Mouse (Mus musculus) kidney, postnatal 36 days (tissue): ENCODE measurements at regions not wholly inside any gene's neighbourhood (a gene's known extent, or its start where the extent isn't known, plus 50 kb on each side); places are given as distances from the start of the nearest gene placed in this dataset.
A peak's percentile ranks its signal among the peaks of the same experiment; 100 is the strongest.

Experiments used
- DNase-seq, 2 experiments: peaks; one replicate each; pipeline ENCODE4 v3.0.0; 2021 to 2022; ENCODE audit warnings: mixed read lengths in 2 of 2

DNA sequence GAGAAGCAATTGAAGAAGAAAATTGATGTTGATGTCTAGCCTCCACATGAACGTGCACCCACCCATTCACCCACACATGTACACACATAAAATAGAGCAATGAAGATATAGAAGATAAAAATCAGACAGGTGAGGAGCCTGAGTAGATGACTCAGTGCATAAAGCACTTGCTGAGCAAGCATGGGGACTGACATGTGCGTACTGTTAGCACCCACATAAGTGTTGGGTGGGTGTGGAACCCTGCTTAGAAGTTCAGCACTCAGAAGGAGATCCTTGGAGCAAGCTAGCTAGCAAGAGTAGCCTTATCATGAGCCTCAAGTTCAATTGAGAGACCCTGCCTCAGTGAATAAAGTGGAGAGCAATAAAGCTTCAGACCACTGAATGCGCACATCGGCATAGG is 305.7 kb upstream of the Adamts9 start:
- no peak for DNase-seq

GRCm38 (mm10) chr6:93246498-93247242 is 303.4 kb upstream of the Adamts9 start:
- DNase-seq = no peak

GRCm38 (mm10) chr6:93235550-93235949 is 292.3 kb upstream of the Adamts9 start:
- DNase-seq = no peak

DNA sequence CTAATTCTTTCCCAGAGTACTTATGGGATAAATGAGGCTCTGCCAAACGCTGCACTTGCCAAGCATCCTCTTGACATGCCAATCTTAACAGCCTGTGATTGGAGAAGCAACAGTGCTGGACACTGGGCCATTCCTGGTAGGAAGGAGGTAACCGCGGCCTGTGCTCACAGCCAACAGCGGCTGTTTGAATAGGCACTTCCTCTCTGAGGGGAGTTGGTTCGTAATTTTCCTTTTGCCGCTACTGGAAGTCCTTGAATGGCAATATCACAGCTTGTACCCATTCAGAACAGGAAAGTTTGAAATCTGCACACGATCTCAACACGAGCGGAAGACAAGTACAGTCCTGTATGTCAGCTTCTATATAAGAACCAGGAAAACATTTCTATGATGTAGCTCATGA is 289.3 kb upstream of the Adamts9 start:
- DNase-seq = peak; percentile 13 to 26

DNA sequence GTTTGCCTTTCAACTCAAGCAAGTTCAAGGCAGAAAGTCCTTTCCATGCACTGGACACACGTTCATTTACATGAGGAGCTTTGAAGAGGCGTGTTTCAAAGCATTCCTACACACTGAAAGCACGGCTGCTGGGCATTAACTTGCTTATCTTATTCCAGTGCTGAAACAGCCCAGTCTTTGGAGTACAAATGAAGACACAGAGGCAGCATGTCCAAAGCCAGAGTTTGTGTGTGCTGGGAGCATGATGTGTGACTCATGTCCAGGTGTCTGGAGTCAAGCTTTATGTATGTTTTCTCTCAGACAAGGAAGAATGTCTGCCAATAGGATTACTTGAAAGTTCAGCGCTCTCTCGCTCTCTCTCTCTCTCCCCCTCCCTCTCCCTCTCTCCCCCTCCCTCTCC is 287.2 kb upstream of the Adamts9 start:
- DNase-seq = no peak

DNA sequence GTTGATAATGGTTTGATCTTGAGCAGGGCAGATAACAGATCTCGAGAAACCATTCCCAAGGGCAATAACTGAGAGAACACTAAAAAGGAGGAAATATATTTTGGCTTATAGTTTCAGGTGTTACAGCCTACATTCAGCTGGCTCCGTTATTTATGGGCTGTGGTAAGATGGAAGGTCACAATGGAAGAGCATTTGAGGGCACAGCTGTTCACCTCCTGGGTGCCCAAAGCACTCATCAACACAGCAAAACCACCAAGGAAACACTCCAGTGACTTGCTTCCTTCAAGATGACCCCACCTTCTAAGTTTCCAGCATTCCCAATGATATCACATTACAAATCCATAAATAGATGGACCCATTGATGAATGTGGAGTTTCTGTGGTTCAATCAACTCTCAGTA is 286.0 kb upstream of the Adamts9 start:
- no peak for DNase-seq

DNA sequence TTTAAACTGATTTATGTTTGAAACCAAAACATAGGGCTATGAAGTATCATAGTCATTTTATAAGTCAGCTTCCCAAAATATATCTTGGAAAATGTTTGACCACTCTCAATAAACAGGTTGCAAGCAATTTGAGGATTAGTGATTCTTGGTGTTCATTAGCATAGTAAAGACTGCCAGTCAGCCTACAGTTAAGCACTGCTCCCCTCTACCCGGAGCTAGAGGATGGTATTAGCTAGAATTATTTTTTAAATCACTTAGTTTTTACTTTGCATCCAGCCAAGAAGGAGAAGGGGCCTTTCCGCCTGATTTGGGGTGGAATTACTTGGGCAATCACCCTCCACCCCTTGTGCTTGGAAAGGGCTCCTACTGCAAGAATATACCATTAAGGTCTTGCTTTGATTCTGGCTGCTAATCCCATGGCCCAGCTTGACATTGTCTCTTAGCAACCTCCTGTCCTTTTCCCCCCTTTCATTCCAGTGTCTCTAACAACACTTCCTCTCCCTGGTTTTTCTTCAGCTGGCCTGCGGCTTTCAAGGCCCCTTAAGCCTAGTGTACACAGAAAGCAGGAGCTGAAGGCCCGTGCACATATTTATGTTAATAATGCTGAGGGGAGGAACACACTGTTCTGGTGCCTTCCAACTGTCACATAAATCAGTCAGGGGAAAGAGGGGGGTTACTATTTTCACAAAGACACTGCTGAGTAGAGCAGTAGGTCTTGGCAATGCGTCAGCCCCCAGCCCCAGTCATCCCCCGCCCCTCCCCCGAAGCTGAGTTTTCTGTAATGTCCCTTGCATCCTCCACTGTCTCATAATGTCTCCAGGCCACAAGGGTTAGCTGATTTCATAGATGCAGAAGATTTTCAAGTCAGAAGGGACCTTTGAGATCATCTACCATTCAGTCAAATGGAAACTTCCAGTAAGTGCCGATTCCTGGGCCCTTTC is 280.6 kb upstream of the Adamts9 start:
- peak; percentile 8 to 52 for DNase-seq

DNA sequence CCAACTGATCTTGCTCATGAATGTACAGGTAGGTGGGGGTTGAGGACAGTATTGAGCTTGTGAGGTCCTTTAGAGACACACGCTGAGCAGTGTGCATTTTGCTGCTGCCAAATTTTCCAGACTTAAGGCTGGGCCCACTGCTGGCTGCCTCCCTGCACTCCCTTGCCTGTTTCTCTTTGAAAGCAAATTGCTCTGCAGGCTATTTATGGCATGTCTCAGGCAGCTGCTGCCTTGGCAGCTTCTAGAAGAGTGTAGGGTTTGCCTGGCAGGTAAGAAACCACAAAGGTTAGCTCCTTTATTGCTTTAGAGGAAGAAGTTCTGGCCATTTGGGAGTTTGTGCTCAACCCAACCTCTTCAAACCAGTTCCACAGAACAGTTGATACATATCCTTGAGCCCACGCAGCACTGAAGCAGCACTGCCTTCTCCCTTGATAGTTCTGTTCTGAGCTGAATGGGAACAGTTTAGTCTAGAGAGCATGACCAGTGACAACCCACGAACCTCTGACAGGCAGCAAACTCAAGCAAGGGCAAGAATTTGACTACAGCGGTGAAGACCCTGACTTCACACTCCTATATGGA is 274.8 kb upstream of the Adamts9 start:
- peak in 1 of 2 experiments; percentile 16 for DNase-seq

DNA sequence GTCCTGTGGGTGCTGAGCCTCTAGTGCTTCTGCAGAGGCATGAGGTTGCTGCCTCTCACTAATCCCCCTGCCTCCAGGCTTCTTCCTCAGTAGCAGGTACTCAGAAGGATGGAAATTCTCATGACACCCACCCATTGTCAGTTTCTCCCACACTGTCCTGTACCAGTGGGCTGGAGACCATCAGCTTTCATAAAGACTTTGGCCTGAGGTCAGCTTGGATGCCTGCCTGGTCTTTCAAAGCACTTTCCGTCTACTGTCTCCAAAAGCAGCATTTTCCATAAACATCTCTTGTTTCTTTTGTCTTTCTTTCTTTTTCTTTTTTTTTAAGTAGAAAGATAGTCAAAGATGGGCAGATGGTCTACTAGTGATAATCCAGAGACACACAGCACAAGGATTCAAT is 257.6 kb upstream of the Adamts9 start:
- no peak for DNase-seq

GRCm38 (mm10) chr6:93194741-93195140 is 251.4 kb upstream of the Adamts9 start:
- peak in 1 of 2 experiments; percentile 25 for DNase-seq

- no peak for DNase-seq
Measured at GRCm38 (mm10) chr6:93192980-93193379, 249.7 kb upstream of the Adamts9 start.

DNA sequence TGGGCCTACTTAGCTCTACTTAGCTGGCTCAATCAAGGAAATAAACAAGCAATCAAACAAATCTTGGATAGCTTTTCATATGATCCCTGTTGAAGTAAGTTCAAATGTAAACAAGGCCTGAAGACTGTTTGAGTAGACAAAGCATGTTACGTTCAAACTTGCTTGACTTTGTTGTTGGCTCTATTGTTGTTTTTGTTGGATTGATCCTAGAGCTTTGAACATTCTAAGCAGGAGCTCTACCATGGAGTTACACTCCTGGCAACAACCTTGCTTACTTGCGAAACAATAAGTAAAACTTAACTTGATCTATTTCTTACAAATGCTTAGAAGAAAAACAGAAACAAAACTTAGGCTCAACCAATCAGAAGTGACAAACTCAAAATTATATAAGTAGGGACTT is 247.7 kb upstream of the Adamts9 start:
- no peak for DNase-seq

GRCm38 (mm10) chr6:93168526-93168925 is 225.2 kb upstream of the Adamts9 start:
- DNase-seq = no peak

DNA sequence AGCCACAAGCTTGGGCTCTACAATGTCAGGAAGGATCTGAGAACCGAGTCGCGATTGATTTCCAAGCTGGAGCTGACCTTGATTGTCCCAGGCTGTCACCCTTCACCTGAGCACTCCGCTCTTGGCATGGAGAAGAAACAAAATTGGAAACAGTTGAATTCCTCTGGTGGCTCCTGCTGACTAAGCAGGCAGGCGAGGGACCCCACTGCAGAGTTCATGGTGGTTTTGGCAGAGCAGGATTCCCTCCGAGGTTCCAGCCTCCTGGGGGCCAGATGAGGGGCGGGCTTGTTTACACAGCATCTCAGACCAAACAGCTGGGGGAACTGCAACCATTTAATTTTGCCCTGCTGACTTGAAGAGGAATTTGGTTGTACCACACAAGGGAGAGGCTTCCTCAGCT is 224.0 kb upstream of the Adamts9 start:
- DNase-seq = peak; percentile 18 to 36

GRCm38 (mm10) chr6:93165942-93166341 is 222.7 kb upstream of the Adamts9 start:
- DNase-seq = no peak

DNA sequence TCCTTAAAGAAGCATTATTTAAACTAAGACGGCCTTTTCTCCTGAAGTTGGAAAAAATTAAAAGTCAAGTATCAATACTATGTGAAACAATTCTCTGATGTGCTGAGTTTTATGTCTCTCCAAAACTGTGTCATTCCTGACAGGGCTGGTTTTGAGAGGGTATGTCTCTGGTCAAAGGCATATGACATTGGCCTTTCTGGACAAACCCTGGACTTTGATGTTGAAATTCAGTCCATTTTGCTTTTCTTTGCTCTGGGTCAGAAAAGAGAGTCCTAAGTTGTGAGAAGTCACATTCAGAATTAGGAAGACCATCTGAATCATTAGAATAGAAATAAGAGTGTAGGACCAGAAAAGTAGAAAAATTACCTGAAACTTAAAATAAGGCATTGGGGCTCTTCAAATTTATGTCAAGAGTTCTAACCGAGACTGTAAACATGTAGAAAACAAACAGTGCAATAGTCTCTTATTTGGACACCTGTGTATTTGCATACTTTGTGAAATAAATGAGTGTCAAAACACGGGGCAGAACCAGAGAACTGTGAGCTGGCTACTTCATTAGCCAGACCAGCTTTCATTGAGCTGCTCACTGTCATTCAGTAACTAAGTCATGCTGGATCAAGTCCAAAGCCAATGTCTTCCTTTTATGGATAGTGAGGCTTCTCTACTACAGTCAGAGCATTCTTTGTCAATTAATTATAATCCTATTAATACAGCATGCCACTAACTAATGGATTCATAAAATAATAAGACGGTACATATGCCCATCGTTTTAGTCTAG is 209.3 kb upstream of the Adamts9 start:
- peak; percentile 45 to 74 for DNase-seq

DNA sequence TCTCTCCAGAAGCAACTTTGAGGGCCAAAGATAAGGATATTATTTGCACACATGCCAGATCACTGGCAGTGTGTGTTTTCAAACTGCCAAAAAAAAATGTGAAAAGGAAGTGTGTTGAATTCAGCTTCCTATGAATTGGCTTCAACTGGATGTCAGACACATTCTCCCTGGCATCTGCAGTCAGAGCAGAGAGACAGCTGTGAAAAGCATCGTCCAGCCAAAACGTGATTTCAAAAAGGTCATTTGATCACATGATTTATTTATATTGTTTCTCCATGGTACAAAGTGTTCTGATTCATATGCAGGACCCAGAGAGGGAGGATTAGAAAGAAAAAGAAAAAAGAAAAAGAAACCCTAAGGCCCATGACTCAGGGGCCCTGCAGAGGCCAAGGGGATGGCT is 207.2 kb upstream of the Adamts9 start:
- DNase-seq = peak in 1 of 2 experiments; percentile 32

GRCm38 (mm10) chr6:93149956-93150355 is 206.7 kb upstream of the Adamts9 start:
- no peak for DNase-seq

DNA sequence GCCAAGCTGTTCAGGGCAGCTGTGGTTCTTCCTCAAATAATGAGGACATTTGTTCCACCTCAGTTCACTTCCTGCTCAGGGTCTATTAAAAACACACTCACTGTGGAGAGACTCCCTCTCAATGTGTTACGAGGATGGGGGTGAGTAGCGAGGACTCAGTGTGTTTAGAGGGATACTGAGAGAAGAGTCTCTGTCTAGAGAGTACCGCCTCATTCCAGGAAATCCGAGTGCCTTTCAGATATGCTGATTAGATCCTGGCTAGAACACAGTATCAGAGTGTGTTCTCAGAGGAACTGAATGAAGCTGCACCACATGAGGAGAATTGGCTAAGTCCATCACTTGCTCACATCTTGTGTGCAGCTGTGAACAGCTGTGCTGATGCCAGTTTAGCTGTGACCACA is 197.0 kb upstream of the Adamts9 start:
- DNase-seq = no peak

GRCm38 (mm10) chr6:93133940-93134339 is 190.6 kb upstream of the Adamts9 start:
- no peak for DNase-seq

DNA sequence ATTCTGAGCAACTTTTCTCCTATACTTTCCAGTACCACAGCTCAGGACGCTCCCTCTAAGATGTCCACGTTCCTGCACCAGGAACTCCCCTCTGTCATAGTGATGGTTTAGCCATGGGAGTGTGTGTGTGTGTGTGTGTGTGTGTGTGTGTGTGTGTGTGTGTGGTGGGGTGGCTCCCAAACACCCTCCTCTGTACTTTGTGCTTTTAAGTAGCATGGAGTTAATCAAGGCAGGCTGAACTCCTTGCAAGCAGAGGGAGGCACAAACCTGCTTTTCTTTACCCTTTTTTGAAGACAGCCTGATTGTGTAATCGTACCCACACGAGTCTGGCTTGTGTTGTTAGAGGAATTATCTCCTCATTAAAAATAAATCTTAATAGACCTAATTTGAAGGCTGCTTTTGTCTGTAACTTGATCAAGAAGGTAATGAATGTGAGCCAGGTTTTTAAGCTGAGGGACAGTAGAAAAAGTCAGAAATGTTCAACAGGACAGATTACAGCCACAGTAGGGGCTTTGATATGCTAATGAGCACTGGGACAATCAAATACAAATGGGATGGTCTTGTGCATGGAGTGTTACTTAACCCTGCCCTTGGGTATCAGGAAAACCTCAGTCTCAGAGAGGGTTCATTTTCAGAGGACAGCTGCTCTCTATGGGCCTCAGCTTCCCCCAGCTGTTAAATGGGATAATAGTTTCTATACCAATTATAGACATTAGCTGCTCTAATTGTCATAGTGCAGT is 187.8 kb upstream of the Adamts9 start:
- DNase-seq = no peak

- DNase-seq = no peak
Measured at GRCm38 (mm10) chr6:93119482-93119881, 176.2 kb upstream of the Adamts9 start.
